Mouse (Mus musculus) regulatory T cell (primary cell): Measurements from ENCODE around the gene Cmah.
"Not testable (repeated sequence)": the region's sequence is repeated elsewhere in the genome, so short reads cannot be mapped to it uniquely, and the experiment has no call there.

Experiments
- in situ Hi-C: fragments of 300-600 bp; cut with MboI, MseI; formaldehyde crosslinking; loops from one replicate; pipeline ENCODE4 v1.15.1; 2025; ENCODE audit warnings: high pct_unique_total_duplicates

Cmah gene

DNA sequence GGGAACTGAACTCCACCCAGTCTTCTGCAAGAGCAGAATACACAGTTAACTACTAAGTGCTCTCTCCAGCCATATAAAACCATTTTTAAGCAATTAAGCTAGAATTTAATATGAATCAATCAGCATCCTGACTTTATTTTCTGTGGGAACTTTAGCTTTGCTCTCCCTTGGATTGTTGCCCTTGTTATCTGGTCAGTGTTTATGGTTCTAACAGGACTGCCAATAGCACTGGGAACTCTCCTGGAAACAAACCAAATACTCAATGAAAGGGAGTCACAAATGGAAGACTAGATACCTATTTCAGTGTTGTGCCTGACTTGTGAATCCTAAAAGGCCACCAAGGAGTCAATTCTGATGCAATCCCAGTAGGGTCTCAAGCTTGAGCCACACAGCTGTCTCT lies 12.7 kb downstream of the Cmah start:
- in situ Hi-C loops = loop anchor here (10.0 kb wide), 1 partner anchor 255 kb away; no protein-coding TSS in a partner anchor

GRCm38 (mm10) chr13:24340462-24340861 lies 13.3 kb downstream of the Cmah start:
- in situ Hi-C loops = no loop called here

DNA sequence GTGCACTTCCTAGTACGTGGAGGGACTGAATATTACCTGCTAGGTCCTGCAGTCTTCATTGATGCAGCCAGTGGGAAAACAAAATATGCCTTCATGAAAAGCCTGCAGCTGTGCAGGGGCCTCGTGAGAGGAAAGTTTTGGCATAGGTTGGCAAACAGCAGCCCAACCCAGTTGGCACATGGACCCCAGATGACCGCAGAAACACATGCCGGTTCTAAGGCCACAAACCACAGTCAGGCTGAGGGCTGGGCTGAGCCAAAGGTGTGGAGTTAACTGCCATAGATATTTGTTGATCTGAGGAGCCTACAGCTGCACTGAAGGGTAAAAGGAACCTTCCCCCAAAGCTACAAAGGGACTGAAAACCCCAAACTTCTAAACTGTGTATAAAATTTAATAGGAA lies 14.9 kb downstream of the Cmah start:
- in situ Hi-C loops = no loop called here

DNA sequence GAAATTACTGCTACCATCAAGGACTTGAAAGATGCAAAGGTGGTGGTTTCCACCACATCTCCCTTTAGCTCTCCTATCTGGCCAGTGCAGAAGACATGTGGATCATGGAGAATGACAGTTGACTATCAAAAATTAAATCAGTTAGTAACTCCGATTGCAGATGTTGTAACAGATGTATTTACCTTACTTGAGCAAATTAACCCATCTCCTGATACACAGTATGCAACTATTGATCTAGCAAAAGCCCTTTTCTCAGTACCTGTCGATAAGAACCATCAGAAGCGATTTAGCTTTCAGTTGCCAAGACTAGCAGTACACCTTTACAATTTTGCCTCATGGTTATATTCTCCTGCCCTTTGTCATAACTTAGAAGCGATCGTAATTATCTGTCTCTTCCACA lies 25.8 kb downstream of the Cmah start:
- in situ Hi-C loops = no loop called here

DNA sequence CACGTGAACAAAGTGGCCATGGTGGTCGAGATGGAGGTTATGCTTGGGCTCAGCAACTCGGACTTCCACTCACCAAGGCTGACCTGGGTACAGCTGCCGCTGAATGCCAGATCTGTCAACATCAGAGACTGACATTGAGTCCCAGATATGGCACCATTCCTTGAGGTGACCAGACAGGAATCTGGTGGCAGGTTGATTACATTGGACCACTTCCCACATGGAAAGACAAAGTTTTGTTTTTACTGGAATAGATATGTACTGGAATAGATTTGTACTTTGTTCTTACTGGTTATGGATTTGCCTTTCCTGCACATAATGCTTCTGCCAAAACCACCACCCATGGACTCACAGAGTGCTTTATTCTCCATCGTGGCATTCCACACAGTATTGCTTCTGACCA lies 27.5 kb downstream of the Cmah start:
- in situ Hi-C loops = no loop called here

DNA sequence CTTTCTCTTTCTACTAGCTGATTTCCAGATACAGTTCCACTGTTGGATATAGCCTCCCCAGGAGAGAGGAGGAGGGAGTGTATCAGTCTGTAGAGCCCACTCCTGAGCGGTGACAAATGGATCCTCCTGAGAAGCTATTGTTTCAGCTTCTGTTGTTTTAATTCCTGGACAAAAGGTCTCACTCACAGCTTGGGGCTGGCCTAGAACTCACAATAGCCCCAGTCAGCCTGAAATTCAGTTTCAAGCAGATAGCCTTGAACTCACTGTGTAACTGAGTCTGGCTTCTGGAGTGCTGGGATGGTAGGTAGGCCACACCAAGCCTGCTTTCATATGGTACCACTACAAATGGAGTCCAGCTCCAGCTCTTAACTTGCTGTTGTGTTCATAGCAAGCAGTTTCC lies 32.0 kb downstream of the Cmah start:
- in situ Hi-C loops = no loop called here

GRCm38 (mm10) chr13:24365191-24365590 lies 38.0 kb downstream of the Cmah start:
- in situ Hi-C loops = no loop called here

DNA sequence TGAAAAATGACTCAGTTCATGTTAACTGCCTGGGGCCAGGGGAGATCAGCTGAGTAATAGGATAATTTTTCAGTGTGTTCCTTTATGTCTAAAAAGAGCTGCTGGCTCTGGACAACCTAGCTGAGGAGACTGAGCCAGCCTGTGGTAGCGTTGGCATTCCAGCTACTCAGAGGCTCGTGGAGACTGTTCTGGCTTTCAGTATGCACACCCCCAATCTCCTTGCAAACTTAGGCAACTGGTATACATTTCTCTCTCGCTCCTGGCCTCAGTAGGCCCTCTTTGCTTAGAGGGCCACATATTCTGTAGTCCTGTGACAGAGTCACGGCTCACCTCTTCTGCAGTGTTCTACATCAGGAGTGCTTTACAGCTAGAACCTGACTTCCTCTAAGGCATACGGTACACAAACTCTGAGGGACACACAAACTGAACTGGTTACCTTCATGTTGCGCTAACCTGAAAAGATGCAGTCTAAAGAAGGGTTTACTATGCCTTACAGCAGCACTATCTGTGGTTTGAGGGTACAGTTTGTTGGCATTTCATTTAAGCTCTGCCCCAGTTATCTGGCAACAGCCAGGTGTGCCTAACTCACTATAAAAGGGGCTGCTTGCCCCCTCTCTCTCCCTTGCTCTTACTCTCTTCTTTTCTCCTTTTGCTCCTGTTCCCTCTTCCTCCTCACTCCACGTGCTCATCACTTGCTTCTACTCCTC lies 45.8 kb downstream of the Cmah start:
- in situ Hi-C loops = no loop called here

- in situ Hi-C loops = not testable (repeated sequence)
Observed at GRCm38 (mm10) chr13:24374606-24375005, 47.4 kb downstream of the Cmah start.

DNA sequence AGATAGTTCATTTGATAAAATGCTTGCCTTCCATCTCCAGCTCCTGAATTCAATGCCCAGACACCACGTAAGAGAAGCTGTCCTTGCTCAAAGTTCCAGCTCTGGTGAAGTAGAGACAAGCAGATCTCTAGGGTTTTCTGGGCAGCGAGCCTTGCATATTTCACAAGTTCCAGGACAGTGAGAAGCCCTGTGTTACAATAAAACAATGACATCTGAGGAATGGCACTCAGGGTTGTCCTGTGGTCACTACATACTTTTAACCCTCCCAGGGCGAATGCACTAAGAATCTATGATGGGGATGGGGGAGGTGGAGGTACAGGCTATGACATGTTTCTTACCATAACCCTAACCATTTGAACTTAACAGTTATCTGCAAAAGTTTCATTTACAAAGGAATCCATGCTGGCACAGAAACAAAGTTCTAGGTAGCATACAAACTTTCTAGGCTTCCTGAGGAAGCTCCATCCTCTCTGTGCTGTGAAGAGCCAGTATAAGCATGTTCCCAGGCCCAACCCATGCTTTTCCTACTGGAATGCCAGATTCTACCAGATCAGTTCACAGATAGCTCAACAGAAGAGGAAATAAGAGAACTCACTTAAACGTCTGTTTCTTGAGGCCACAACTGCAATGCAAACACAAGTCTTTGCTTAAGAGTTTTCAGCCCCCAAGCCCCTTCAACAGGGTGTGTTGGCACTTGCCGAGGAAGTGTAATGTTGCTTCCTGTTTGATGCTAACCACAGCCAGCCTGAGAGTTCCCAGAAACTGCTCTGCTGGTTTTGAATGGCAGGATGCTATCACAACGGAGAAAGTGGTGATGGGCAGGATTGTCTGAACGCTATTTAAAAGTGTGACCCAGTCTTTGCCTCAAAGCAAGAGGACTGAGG lies 48.4 kb downstream of the Cmah start:
- in situ Hi-C loops = no loop called here

GRCm38 (mm10) chr13:24380713-24381112 lies 53.5 kb downstream of the Cmah start:
- in situ Hi-C loops = no loop called here

GRCm38 (mm10) chr13:24383885-24384284 lies 56.7 kb downstream of the Cmah start:
- in situ Hi-C loops = no loop called here

DNA sequence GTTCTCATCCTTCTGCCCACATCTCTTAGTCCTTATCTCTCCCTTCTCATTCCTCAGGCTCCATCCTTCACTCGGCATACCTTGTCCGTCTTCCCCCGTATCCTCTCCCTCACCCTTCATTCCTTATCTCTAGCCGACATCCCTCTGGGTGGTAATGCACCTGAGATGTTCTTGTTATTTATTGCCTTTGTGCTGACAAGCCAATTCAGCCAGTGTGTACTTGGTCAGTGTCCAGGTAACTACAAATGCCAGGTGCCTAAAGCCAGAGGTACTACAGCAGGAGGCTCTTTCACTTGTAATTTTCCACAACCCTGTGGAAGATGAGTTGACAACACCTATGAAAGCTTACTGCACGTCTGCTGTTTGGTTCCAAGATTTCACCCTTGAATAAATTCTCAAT lies 64.7 kb downstream of the Cmah start:
- in situ Hi-C loops = no loop called here

DNA sequence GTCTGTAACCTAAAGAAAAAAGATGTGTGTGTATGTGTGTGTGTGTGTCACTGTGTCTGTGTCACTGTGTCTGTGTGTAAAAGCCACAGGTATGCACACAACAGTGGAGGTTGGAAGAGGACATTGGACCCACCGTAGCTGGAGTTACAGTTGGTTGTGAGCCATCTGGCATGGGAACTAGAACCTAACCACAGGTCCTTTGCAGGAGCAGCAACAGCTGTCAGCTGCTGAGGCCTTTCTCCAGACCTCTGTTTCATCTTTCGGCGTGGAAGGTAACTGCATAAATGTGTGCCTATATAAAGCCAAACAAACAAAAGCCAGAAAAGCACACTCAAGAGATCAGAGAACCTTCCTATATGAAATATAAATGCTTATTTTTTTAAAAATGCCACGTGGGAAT lies 65.5 kb downstream of the Cmah start:
- in situ Hi-C loops = no loop called here

DNA sequence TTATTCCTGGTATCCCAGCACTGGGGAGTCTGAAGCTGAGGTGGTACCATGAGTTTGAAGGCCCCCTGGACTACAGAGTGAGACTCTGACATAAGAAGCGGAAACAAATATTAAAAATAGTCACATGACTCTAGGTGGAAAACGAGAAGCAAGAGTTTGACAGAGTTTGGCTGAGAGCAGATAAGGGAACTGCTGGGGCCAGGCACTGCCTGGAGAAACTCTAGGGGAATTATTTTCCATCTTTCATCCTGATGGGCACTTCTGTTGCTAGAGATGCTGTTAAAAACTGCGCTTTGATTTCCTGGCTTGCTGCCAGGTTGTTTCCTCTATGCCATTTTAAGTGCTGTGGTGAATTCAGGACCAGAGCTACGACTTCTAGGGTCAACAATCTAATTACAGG lies 65.9 kb downstream of the Cmah start:
- in situ Hi-C loops = no loop called here

DNA sequence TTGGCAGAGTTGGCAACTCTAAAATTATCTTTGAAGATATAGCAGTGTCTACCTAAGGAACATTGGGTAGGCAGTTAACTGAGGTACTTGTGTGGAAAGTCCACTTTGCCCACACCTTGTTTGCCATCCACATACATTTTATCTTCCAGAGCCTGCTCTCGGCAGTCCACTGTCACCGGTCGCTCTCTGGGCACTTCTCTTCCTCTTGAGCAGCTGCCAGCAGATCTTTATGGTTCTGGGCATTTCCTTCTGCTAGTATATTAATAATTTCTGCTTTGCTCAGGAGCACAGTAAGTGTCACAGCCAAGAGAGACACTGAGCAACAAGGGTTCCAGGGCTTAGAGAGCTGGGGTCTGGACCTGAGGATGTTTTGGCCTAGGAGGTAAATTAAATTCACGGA lies 68.6 kb downstream of the Cmah start:
- in situ Hi-C loops = no loop called here

DNA sequence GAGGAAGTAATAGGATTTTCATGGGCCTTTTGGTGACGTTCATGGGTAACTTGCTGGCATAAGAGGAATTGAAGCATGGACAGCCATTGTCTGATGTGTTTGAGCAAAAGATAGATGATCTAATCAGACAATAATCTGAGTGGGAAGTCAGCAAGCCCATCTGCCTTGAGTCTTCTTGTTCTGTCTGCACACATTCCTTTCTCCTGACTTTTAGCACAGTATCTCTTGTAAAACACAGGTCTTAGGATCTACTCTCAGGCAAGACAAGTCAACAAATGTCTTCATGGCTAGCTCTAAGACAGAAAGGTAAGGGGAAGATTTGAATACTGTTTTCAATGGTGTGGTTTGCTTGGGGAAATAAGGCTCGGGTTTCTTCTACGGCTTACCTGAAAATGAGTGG lies 70.0 kb downstream of the Cmah start:
- in situ Hi-C loops = no loop called here

DNA sequence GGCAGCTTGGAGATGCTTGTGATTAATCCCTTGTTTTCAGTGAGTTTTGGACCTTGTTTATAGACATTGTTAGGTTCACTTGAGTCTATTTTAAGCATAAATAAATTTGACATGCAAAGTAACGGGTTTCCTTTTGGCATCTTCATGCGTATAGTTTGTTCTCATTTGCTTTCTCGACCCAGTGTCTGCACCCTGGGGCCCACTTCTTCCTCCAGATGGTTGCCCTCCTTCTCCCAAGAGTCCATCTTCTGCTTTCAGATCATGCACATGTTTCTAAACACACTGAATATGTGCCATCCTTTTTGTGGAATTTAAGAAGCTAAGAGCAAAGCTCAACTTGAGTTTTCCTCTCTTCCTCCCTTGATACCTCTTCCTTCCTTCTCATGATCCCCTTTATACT lies 71.3 kb downstream of the Cmah start:
- in situ Hi-C loops = no loop called here

DNA sequence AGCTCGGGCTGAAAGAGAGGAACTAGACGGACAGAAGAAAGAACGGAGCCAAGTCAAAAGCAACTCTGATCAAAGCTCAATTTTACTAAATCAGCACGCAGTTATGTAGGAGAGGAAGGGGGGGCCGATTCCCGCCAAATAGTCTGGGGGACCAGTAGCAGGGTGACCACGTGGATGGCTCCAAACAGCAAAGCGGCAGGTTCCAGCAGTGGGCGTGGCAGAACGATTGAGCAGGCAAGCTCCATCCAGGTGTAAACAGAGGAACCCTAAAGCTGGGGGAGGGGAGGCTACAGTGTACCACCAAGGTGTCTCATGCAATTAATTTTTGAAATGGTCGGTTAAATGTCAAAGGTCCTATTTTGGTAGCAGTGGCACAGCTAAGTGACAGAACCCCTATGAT lies 74.6 kb downstream of the Cmah start:
- in situ Hi-C loops = not testable (repeated sequence)

- in situ Hi-C loops = no loop called here
Observed at GRCm38 (mm10) chr13:24403054-24403453, 75.8 kb downstream of the Cmah start.

DNA sequence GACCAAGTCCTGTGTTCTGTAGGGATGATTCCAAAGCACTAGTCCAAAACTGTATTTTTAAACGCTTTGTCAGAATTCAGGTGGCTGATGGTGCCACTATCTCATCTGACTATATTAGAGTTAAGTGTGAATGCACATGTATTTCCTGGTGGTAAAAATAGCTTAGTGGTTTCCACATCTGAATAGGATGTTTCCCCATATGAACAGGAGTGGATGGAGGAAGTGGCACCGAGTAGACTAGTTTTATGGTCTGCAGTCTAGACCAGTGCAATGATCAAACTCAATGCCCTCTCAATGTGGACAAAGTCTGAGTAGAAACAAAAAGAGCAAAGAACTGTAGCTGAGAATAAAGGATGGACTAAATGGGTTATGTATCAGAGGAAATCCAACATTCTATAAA lies 79.6 kb downstream of the Cmah start:
- in situ Hi-C loops = no loop called here

GRCm38 (mm10) chr13:24414635-24415206 lies 87.5 kb downstream of the Cmah start:
- in situ Hi-C loops = no loop called here
